Mouse (Mus musculus) MEL (cell line): ENCODE measurements around the gene Scaf11. TPM values are rescaled to one million over a fixed set of nuclear protein-coding genes. Genes with fewer than 3 reads are reported as not detected.

Experiments
- DNase-seq: peaks from one replicate; pipeline ENCODE4 v3.0.0; 2011; ENCODE audit warnings: low read depth, low spot score
- H3K27ac ChIP-seq: 2 replicates; pipeline ENCODE4 v1.5.1; 2012; ENCODE audit warnings: low read depth, mild to moderate bottlenecking, control low read depth, low read length, moderate library complexity; ENCODE audit not compliant: control insufficient read depth
- H3K27me3 ChIP-seq, 2 experiments: fragments of 150-350 bp in 1 of 2; sonication (generic) in 1 of 2; 2 replicates each; pipeline ENCODE4 v1.6.1; 2012; ENCODE audit warnings: low read length in 2 of 2, mild to moderate bottlenecking in 2 of 2, improper control_type of control experiment in 1 of 2, moderate library complexity in 1 of 2; ENCODE audit not compliant: insufficient read depth in 2 of 2, control insufficient read depth in 1 of 2
- H3K36me3 ChIP-seq, 2 experiments: 2 replicates each; pipeline ENCODE4 v1.6.1; 2012 to 2014; ENCODE audit warnings: low read length in 2 of 2, improper control_type of control experiment in 1 of 2, inconsistent platforms in 1 of 2, mild to moderate bottlenecking in 1 of 2; ENCODE audit not compliant: insufficient read depth in 2 of 2, control insufficient read depth in 1 of 2
- H3K4me1 ChIP-seq, 2 experiments: fragments of 150-350 bp in 1 of 2; sonication (generic) in 1 of 2; 2 replicates each; pipeline ENCODE4 v1.6.1; 2012; ENCODE audit warnings: low read length in 2 of 2, improper control_type of control experiment in 1 of 2, mild to moderate bottlenecking in 1 of 2; ENCODE audit not compliant: insufficient read depth in 2 of 2, control insufficient read depth in 1 of 2
- H3K4me3 ChIP-seq, 2 experiments: fragments of 150-350 bp in 1 of 2; sonication (generic) in 1 of 2; 2 replicates each; pipeline ENCODE4 v1.5.1; 2012; ENCODE audit warnings: low read depth in 2 of 2, low read length in 2 of 2, mild to moderate bottlenecking in 2 of 2, moderate library complexity in 2 of 2, control low read depth in 1 of 2, improper control_type of control experiment in 1 of 2; ENCODE audit not compliant: control insufficient read depth in 1 of 2, insufficient read depth in 1 of 2
- H3K79me2 ChIP-seq: 2 replicates; pipeline ENCODE4 v1.6.1; 2012; ENCODE audit warnings: mild to moderate bottlenecking, low read length, moderate library complexity; ENCODE audit not compliant: control insufficient read depth, poor library complexity, insufficient read depth
- H3K9ac ChIP-seq: 2 replicates; pipeline ENCODE4 v1.6.1; 2012; ENCODE audit warnings: low read depth, mild to moderate bottlenecking, control low read depth, low read length, moderate library complexity; ENCODE audit not compliant: control insufficient read depth, poor library complexity, severe bottlenecking
- H3K9me3 ChIP-seq: fragments of 150-350 bp; sonication (generic); replicated peaks from 2 replicates; pipeline ENCODE4 v1.6.1; 2012; ENCODE audit warnings: mild to moderate bottlenecking, low read length, improper control_type of control experiment, moderate library complexity; ENCODE audit not compliant: insufficient read depth
- CHD1 ChIP-seq: IDR thresholded peaks from 2 replicates; pipeline ENCODE4 v1.6.1; 2012; ENCODE audit warnings: low read depth, mild to moderate bottlenecking, inconsistent platforms, low read length, improper control_type of control experiment
- CHD2 ChIP-seq: IDR thresholded peaks from 2 replicates; pipeline ENCODE4 v1.6.1; 2011; ENCODE audit warnings: low read length, improper control_type of control experiment
- E2F4 ChIP-seq: IDR thresholded peaks from 2 replicates; pipeline ENCODE4 v1.6.1; 2011; ENCODE audit warnings: low read depth, low read length, improper control_type of control experiment, borderline replicate concordance
- ELF1 ChIP-seq: IDR thresholded peaks from 2 replicates; pipeline ENCODE4 v1.6.1; 2014; ENCODE audit warnings: low read depth, mild to moderate bottlenecking, inconsistent platforms, low read length, improper control_type of control experiment, moderate library complexity
- GABPA ChIP-seq: IDR thresholded peaks from 2 replicates; pipeline ENCODE4 v1.6.1; 2012; ENCODE audit warnings: low read depth, mild to moderate bottlenecking, inconsistent platforms, low read length, improper control_type of control experiment, moderate library complexity
- GATA1 ChIP-seq: IDR thresholded peaks from 2 replicates; pipeline ENCODE4 v1.6.1; 2011; ENCODE audit warnings: low read depth, low read length, improper control_type of control experiment
- HCFC1 ChIP-seq: IDR thresholded peaks from 2 replicates; pipeline ENCODE4 v1.6.1; 2012; ENCODE audit warnings: low read depth, mild to moderate bottlenecking, inconsistent platforms, low read length, improper control_type of control experiment, moderate library complexity
- JUND ChIP-seq: IDR thresholded peaks from 2 replicates; pipeline ENCODE4 v1.6.1; 2011; ENCODE audit warnings: low read depth, mild to moderate bottlenecking, improper control_type of control experiment, low read length
- KAT2A ChIP-seq: conservative IDR thresholded peaks from 2 replicates; pipeline ENCODE4 v1.6.1; 2012; ENCODE audit warnings: low read depth, low read length, improper control_type of control experiment, inconsistent platforms
- MAFK ChIP-seq: IDR thresholded peaks from 2 replicates; pipeline ENCODE4 v1.6.1; 2011; ENCODE audit warnings: low read depth, mild to moderate bottlenecking, low read length, improper control_type of control experiment, borderline replicate concordance
- MAX ChIP-seq: IDR thresholded peaks from 2 replicates; pipeline ENCODE4 v1.6.1; 2011; ENCODE audit warnings: low read length, improper control_type of control experiment
- MAZ ChIP-seq: IDR thresholded peaks from 2 replicates; pipeline ENCODE4 v1.6.1; 2012; ENCODE audit warnings: low read depth, mild to moderate bottlenecking, inconsistent platforms, low read length, improper control_type of control experiment
- MXI1 ChIP-seq: IDR thresholded peaks from 2 replicates; pipeline ENCODE4 v1.6.1; 2011; ENCODE audit warnings: mild to moderate bottlenecking, low read depth, low read length, improper control_type of control experiment
- NRF1 ChIP-seq: IDR thresholded peaks from 2 replicates; pipeline ENCODE4 v1.6.1; 2014; ENCODE audit warnings: low read depth, mild to moderate bottlenecking, inconsistent platforms, low read length, improper control_type of control experiment, moderate library complexity; ENCODE audit not compliant: poor library complexity, insufficient read depth, severe bottlenecking
- POLR2A ChIP-seq, 2 experiments: IDR thresholded peaks; 2 replicates each; pipeline ENCODE4 v1.6.1; 2011 to 2012; ENCODE audit warnings: low read length in 2 of 2, mild to moderate bottlenecking in 2 of 2, control low read depth in 1 of 2, improper control_type of control experiment in 1 of 2, low read depth in 1 of 2, moderate library complexity in 1 of 2; ENCODE audit not compliant: control insufficient read depth in 1 of 2, insufficient read depth in 1 of 2, poor library complexity in 1 of 2
- POLR2AphosphoS2 ChIP-seq: IDR thresholded peaks from 2 replicates; pipeline ENCODE4 v1.6.1; 2011; ENCODE audit warnings: low read length, improper control_type of control experiment
- RAD21 ChIP-seq: IDR thresholded peaks from 2 replicates; pipeline ENCODE4 v1.6.1; 2011; ENCODE audit warnings: mild to moderate bottlenecking, low read depth, low read length, improper control_type of control experiment
- RCOR1 ChIP-seq: IDR thresholded peaks from 2 replicates; pipeline ENCODE4 v1.6.1; 2012; ENCODE audit warnings: low read depth, mild to moderate bottlenecking, inconsistent platforms, low read length, improper control_type of control experiment
- SIN3A ChIP-seq: IDR thresholded peaks from 2 replicates; pipeline ENCODE4 v1.6.1; 2012; ENCODE audit warnings: low read length, improper control_type of control experiment, inconsistent platforms
- TAL1 ChIP-seq: IDR thresholded peaks from 2 replicates; pipeline ENCODE4 v1.6.1; 2012; ENCODE audit warnings: mild to moderate bottlenecking, inconsistent platforms, low read length, moderate library complexity, mixed read lengths
- TBP ChIP-seq: IDR thresholded peaks from 2 replicates; pipeline ENCODE4 v1.8.0; 2011; ENCODE audit warnings: low read depth, low read length, improper control_type of control experiment
- TCF12 ChIP-seq: IDR thresholded peaks from 2 replicates; pipeline ENCODE4 v1.6.1; 2014; ENCODE audit warnings: low read depth, mild to moderate bottlenecking, inconsistent platforms, low read length, improper control_type of control experiment, moderate library complexity
- UBTF ChIP-seq: IDR thresholded peaks from 2 replicates; pipeline ENCODE4 v1.6.1; 2012; ENCODE audit warnings: low read depth, mild to moderate bottlenecking, inconsistent platforms, low read length, improper control_type of control experiment, moderate library complexity, borderline replicate concordance; ENCODE audit not compliant: insufficient read depth
- USF1 ChIP-seq: IDR thresholded peaks from 2 replicates; pipeline ENCODE4 v1.6.1; 2014; ENCODE audit warnings: low read depth, mild to moderate bottlenecking, inconsistent platforms, low read length, improper control_type of control experiment, moderate library complexity
- ZKSCAN1 ChIP-seq: IDR thresholded peaks from 2 replicates; pipeline ENCODE4 v1.6.1; 2012; ENCODE audit warnings: low read depth, mild to moderate bottlenecking, inconsistent platforms, low read length, improper control_type of control experiment, moderate library complexity
- polyA plus RNA-seq, 2 experiments: library from polyadenylated mRNA; stranded (reverse) in 1 of 2; unstranded in 1 of 2; fragments of >175 nt in 1 of 2; fragments of >200 nt in 1 of 2; gene quantifications; 2 replicates each; pipeline versions ENCODE4 v1.2.1 to v1.2.4; 2012; ENCODE audit warnings: low replicate concordance in 2 of 2, low read depth in 1 of 2; ENCODE audit not compliant: insufficient read length in 2 of 2, insufficient read depth in 1 of 2, missing spikeins in 1 of 2
- total RNA-seq: library from RNA; depleted of rRNA; stranded (reverse); fragments of 300-350 nt; gene quantifications from 2 replicates; pipeline ENCODE4 v1.2.3, GENCODE M21; 2012

The Scaf11 gene
- total and polyA plus RNA-seq, 3 experiments: 137 to 242 (median 165) TPM

GRCm38 (mm10) chr15:96459741-96460450 lies 747 bp downstream of the Scaf11 start (continued):
- TF ChIP-seq UBTF (peak; percentile 95), JUND (no peak), POLR2A (IDR thresholded peaks at IDR 0.05; ENCODE audit: control insufficient read depth in 1 of 2, insufficient read depth in 1 of 2, low read depth in 1 of 2, low read length in 2 of 2, poor library complexity in 1 of 2) (peak in 1 of 2 experiments; percentile 36; a peak in 1 of 4 replicates), ZKSCAN1 (no peak), ELF1 (0 out of 2 replicates have a peak, but pooled peaks have one; percentile 3), MAZ (peak; percentile 32; the same call in 1 of the 2 replicates), CHD2 (no peak), MXI1 (peak; percentile 90), MAFK (no peak), TCF12 (peak; percentile 35; the same call in 1 of the 2 replicates), SIN3A (peak; percentile 91), GATA1 (peak; percentile 10; the same call in 1 of the 2 replicates), CHD1 (peak; percentile 24; the same call in 1 of the 2 replicates), MAX (peak; percentile 71), USF1 (no peak), RAD21 (no peak), RCOR1 (peak; percentile 31; the same call in 1 of the 2 replicates), HCFC1 (no peak), GABPA (no peak), E2F4 (no peak), NRF1 (no peak), TBP (peak; percentile 53), KAT2A (no peak), TAL1 (no peak)

DNA sequence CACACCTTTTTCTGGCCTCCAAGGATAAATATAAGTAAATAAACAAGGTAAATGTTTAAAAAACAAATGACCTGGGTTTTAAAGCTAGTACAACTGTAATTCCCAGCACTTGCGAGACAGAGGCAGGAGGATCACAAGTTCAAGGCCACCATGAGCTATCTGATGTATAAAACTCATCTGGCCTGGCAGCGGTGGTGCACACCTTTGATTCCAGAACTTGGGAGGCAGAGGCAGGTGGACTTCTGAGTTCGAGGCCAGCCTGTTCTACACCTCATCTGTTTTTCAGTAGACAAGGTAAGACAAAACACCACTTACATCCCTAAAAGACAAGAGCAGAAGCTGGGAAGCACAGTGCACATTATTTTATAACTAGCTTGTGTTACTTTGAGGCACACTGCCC lies 2.4 kb downstream of the Scaf11 start:
- H3K9me3 ChIP-seq: no peaks in the 10 kb centered on the region
- no peak for TF ChIP-seq POLR2AphosphoS2
- TF ChIP-seq CHD1: 0 out of 2 replicates have a peak, but pooled peaks have one; percentile 10
- no peak overlapping the region for H3K27ac ChIP-seq
- H3K4me3 ChIP-seq: no peak overlapping the region
- no peak for DNase-seq
- H3K36me3 ChIP-seq: peaks cover 7 to 65% of the 10 kb centered on the region in 2 experiments; a peak in 3 of 4 replicates
- H3K79me2 ChIP-seq: peaks cover 71% of the 10 kb centered on the region
- no peaks in the 10 kb centered on the region for H3K27me3 ChIP-seq
- peaks cover 38 to 43% of the 10 kb centered on the region in 2 experiments for H3K4me1 ChIP-seq
- H3K9ac ChIP-seq: peak overlapping the region; percentile 1; the same call in 1 of the 2 replicates
